Mouse (Mus musculus): Measurements from ENCODE around the gene Cul1. TPM values are rescaled to one million over a fixed set of nuclear protein-coding genes. Genes with fewer than 3 reads are reported as not detected.
A peak's percentile ranks its signal among the peaks of the same experiment; 100 is the strongest.
"Not testable (repeated sequence)": the region's sequence is repeated elsewhere in the genome, so short reads cannot be mapped to it uniquely, and the experiment has no call there.

Gene Cul1
- total and polyA plus RNA-seq, 3 experiments, result 63.6 to 155 (median 108) TPM

GRCm38 (mm10) chr6:47426136-47426535 lies 27.1 kb upstream of the Cul1 start:
- Histone ChIP-seq H3K4me3 (replicated peaks in 1 of 3; ENCODE audit: low read depth in 2 of 3, low read length in 2 of 3, poor library complexity in 1 of 3) (no peak overlapping the region), H3K4me1 (ENCODE audit: control insufficient read depth in 1 of 2, insufficient read depth in 2 of 2) (no peaks in the 10 kb centered on the region), H3K27ac (ENCODE audit: insufficient read depth, low read depth) (no peak overlapping the region), H3K9me3 (replicated peaks; ENCODE audit: low read length) (no peaks in the 10 kb centered on the region), H3K36me3 (replicated peaks in 1 of 2; ENCODE audit: control insufficient read depth in 1 of 2, insufficient read depth in 1 of 2, low read length in 1 of 2) (no peaks in the 10 kb centered on the region), H3K9ac (ENCODE audit: insufficient read depth, low read depth) (no peak overlapping the region), H3K79me2 (replicated peaks; ENCODE audit: control insufficient read depth, extremely low read depth, insufficient read depth, poor library complexity, severe bottlenecking) (no peaks in the 10 kb centered on the region), H3K4me2 (ENCODE audit: insufficient read depth, low read depth, poor library complexity, severe bottlenecking) (no peak overlapping the region), H3K27me3 (replicated peaks) (no peaks in the 10 kb centered on the region)
- in situ Hi-C loops (cut with MboI; ENCODE audit: low pct_ligation_motif_present, low pct_unique_long_range_greater_than_20kb, low sequenced_read_pairs), result no loop called here
- TF ChIP-seq JUND (conservative IDR thresholded peaks at IDR 0.05; ENCODE audit: low read depth, low read length) (no peak), SIN3A (IDR thresholded peaks at IDR 0.05; ENCODE audit: low read length) (no peak), POLR2AphosphoS2 (IDR thresholded peaks at IDR 0.05; ENCODE audit: low read depth, low read length) (no peak), MAX (IDR thresholded peaks at IDR 0.05; ENCODE audit: low read length) (no peak), MEF2A (IDR thresholded peaks at IDR 0.05; ENCODE audit: borderline replicate concordance, low read depth, low read length) (no peak), JUN (IDR thresholded peaks at IDR 0.05; ENCODE audit: insufficient read depth, low read depth, low read length) (no peak)
- no peak for DNase-seq (ENCODE audit: extremely low read depth)
- dilution Hi-C loops (cut with MboI; ENCODE audit: extremely low pct_ligation_motif_present, extremely low pct_unique_long_range_greater_than_20kb, low sequenced_read_pairs), result no loop called here

DNA sequence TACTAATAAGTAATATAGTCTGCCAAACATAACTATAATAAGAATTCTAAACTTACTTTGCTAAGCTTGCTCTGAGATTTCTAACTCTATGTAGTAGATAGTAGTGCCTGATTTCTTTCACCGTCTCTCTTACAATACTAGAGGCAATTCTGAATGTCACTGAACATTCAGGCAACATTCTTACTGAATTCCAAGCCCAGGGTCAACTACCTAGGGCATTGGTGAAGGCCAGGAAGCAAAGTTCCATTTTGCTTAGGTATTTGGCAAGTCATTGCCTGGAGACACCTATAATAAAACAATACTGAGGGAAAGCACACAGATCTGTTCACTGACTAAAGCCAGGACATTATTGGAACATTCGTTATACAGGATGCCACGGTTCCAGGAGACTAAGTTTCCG lies 26.6 kb upstream of the Cul1 start:
- H3K27ac ChIP-seq (ENCODE audit: insufficient read depth, low read depth); H3K79me2 ChIP-seq (replicated peaks; ENCODE audit: control insufficient read depth, extremely low read depth, insufficient read depth, poor library complexity, severe bottlenecking); H3K36me3 ChIP-seq (replicated peaks in 1 of 2; ENCODE audit: control insufficient read depth in 1 of 2, insufficient read depth in 1 of 2, low read length in 1 of 2); DNase-seq (ENCODE audit: extremely low read depth); H3K4me2 ChIP-seq (ENCODE audit: insufficient read depth, low read depth, poor library complexity, severe bottlenecking); H3K9ac ChIP-seq (ENCODE audit: insufficient read depth, low read depth); in situ Hi-C loops (cut with MboI; ENCODE audit: low pct_ligation_motif_present, low pct_unique_long_range_greater_than_20kb, low sequenced_read_pairs); H3K4me1 ChIP-seq (ENCODE audit: control insufficient read depth in 1 of 2, insufficient read depth in 2 of 2); H3K9me3 ChIP-seq (replicated peaks; ENCODE audit: low read length); H3K27me3 ChIP-seq (replicated peaks); dilution Hi-C loops (cut with MboI; ENCODE audit: extremely low pct_ligation_motif_present, extremely low pct_unique_long_range_greater_than_20kb, low sequenced_read_pairs); H3K4me3 ChIP-seq (replicated peaks in 1 of 3; ENCODE audit: low read depth in 2 of 3, low read length in 2 of 3, poor library complexity in 1 of 3): not testable (repeated sequence)

DNA sequence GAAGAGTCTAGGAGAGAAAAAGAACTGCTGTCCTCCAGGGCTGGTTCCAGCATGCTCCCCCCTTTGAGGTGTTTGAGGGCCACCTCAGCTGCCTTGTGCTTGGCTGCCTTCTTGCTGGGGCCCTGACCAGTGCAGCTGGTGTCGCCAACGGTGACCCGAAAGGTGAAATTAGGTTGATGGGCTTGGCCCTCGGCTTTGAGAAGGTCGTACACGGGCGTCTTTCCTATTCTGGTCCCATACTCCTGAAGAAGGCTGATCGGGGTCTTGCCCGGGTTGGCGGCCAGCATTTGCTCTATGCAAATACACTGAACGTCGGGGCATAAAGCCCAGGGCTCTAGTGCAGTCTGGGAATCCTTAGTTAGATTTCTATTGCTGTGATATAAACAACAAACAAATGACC lies 20.4 kb upstream of the Cul1 start:
- H3K4me2 ChIP-seq (ENCODE audit: insufficient read depth, low read depth, poor library complexity, severe bottlenecking); H3K79me2 ChIP-seq (replicated peaks; ENCODE audit: control insufficient read depth, extremely low read depth, insufficient read depth, poor library complexity, severe bottlenecking); H3K36me3 ChIP-seq (replicated peaks in 1 of 2; ENCODE audit: control insufficient read depth in 1 of 2, insufficient read depth in 1 of 2, low read length in 1 of 2); H3K4me3 ChIP-seq (replicated peaks in 1 of 3; ENCODE audit: low read depth in 2 of 3, low read length in 2 of 3, poor library complexity in 1 of 3); H3K27ac ChIP-seq (ENCODE audit: insufficient read depth, low read depth); dilution Hi-C loops (cut with MboI; ENCODE audit: extremely low pct_ligation_motif_present, extremely low pct_unique_long_range_greater_than_20kb, low sequenced_read_pairs); H3K4me1 ChIP-seq (ENCODE audit: control insufficient read depth in 1 of 2, insufficient read depth in 2 of 2); H3K9me3 ChIP-seq (replicated peaks; ENCODE audit: low read length); DNase-seq (ENCODE audit: extremely low read depth); H3K27me3 ChIP-seq (replicated peaks); H3K9ac ChIP-seq (ENCODE audit: insufficient read depth, low read depth); in situ Hi-C loops (cut with MboI; ENCODE audit: low pct_ligation_motif_present, low pct_unique_long_range_greater_than_20kb, low sequenced_read_pairs): not testable (repeated sequence)

DNA sequence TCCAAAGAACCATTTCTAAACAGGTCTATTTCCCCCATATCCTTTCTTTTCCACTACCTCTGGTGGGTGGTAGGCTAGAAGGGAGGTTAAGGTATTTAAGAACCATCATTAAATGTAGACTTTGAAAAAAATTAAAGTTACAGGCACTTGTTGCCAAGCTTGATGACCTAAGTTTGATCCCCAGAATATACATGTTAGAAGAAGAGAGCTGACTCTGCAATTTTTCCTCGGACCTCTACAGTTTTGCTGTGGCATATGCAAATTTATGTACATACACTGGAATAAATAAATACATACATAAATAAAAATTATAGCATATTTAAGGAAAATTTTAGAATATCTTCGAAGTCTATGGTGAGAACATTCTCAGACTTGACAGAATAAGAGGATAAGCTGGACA lies 13.1 kb upstream of the Cul1 start:
- no peak for DNase-seq (ENCODE audit: extremely low read depth)
- no peak overlapping the region for H3K4me3 ChIP-seq (replicated peaks in 1 of 3; ENCODE audit: low read depth in 2 of 3, low read length in 2 of 3, poor library complexity in 1 of 3)
- peak; percentile 68; the same call in 1 of the 2 replicates for TF ChIP-seq MAFK (IDR thresholded peaks at IDR 0.05; ENCODE audit: insufficient replicate concordance, low read length)
- no peak for TF ChIP-seq ZC3H11A (IDR thresholded peaks at IDR 0.05; ENCODE audit: low read depth, low read length)
- no peak overlapping the region for H3K4me2 ChIP-seq (ENCODE audit: insufficient read depth, low read depth, poor library complexity, severe bottlenecking)
- in situ Hi-C loops (cut with MboI; ENCODE audit: low pct_ligation_motif_present, low pct_unique_long_range_greater_than_20kb, low sequenced_read_pairs), result no loop called here
- dilution Hi-C loops (cut with MboI; ENCODE audit: extremely low pct_ligation_motif_present, extremely low pct_unique_long_range_greater_than_20kb, low sequenced_read_pairs), result no loop called here
- no peak overlapping the region for H3K9ac ChIP-seq (ENCODE audit: insufficient read depth, low read depth)
- no peak overlapping the region for H3K27ac ChIP-seq (ENCODE audit: insufficient read depth, low read depth)
- H3K9me3 ChIP-seq (replicated peaks; ENCODE audit: low read length), result no peaks in the 10 kb centered on the region
- H3K79me2 ChIP-seq (replicated peaks; ENCODE audit: control insufficient read depth, extremely low read depth, insufficient read depth, poor library complexity, severe bottlenecking), result no peaks in the 10 kb centered on the region
- H3K36me3 ChIP-seq (replicated peaks in 1 of 2; ENCODE audit: control insufficient read depth in 1 of 2, insufficient read depth in 1 of 2, low read length in 1 of 2), result no peaks in the 10 kb centered on the region
- no peaks in the 10 kb centered on the region for H3K27me3 ChIP-seq (replicated peaks)
- no peaks in the 10 kb centered on the region for H3K4me1 ChIP-seq (ENCODE audit: control insufficient read depth in 1 of 2, insufficient read depth in 2 of 2)

Measured in CH12.LX (cell line).